Mouse (Mus musculus) heart, adult 2 months (tissue): ENCODE measurements around the gene E130308A19Rik.

Experiments used
- CTCF ChIP-seq: fragments of 200-600 bp; IDR thresholded peaks from 2 replicates; pipeline ENCODE4 v1.8.1; 2022; ENCODE audit warnings: antibody characterized with exemption, mild to moderate bottlenecking, moderate library complexity
- EP300 ChIP-seq: fragments of 200-500 bp; IDR thresholded peaks from 2 replicates; pipeline ENCODE4 v1.6.1; 2011; ENCODE audit warnings: low read depth, low read length, control low read depth; ENCODE audit not compliant: insufficient read depth
- POLR2A ChIP-seq: fragments of 200-500 bp; IDR thresholded peaks from 2 replicates; pipeline ENCODE4 v1.6.1; 2011; ENCODE audit warnings: mild to moderate bottlenecking, low read depth, low read length, control low read depth; ENCODE audit not compliant: insufficient read depth

- TF ChIP-seq CTCF (no peak), POLR2A (no peak), EP300 (no peak)
Observed at GRCm38 (mm10) chr4:59764950-59765349, 138.9 kb downstream of the E130308A19Rik start.
